Mouse (Mus musculus): ENCODE data around the gene Cntfr. TPM values are rescaled to one million over a fixed set of nuclear protein-coding genes. Genes with fewer than 3 reads are reported as not detected.
A peak's percentile ranks its signal among the peaks of the same experiment; 100 is the strongest.

Cntfr gene
- total and polyA plus RNA-seq, 3 experiments, result 0.33 to 1.7 TPM; not detected in 1

GRCm38 (mm10) chr4:41666646-41667045, 30.2 kb downstream of the Cntfr start:
- no peak for TF ChIP-seq POLR2AphosphoS5 (IDR thresholded peaks at IDR 0.05; ENCODE audit: insufficient replicate concordance, low read depth, low read length)
- no peak for TF ChIP-seq TAL1 (conservative IDR thresholded peaks at IDR 0.05; ENCODE audit: low read depth, low read length)
- no peak for TF ChIP-seq CTCF (IDR thresholded peaks at IDR 0.05; ENCODE audit: low read depth, low read length)
- no peak for TF ChIP-seq GATA2 (IDR thresholded peaks at IDR 0.05; ENCODE audit: borderline replicate concordance, low read depth, low read length)
- no peak for TF ChIP-seq GATA1 (IDR thresholded peaks at IDR 0.05; ENCODE audit: borderline replicate concordance, low read length)
- Histone ChIP-seq H3K4me1 (ENCODE audit: insufficient read depth, low read depth, low read length) (no peaks in the 10 kb centered on the region), H3K4me3 (ENCODE audit: low read depth, low read length) (no peak overlapping the region), H3K27me3 (ENCODE audit: insufficient read depth, low read length) (peaks cover 27% of the 10 kb centered on the region), H3K9me3 (replicated peaks) (no peaks in the 10 kb centered on the region), H3K36me3 (replicated peaks) (no peaks in the 10 kb centered on the region)
- DNase-seq (ENCODE audit: low spot score) (no peak), ATAC-seq (ENCODE audit: extremely low read depth, insufficient number of reproducible peaks, low FRiP score, poor library complexity, severe bottlenecking) (no peak)

- ATAC-seq (ENCODE audit: extremely low read depth, insufficient number of reproducible peaks, low FRiP score, poor library complexity, severe bottlenecking) (no peak), DNase-seq (ENCODE audit: low spot score) (no peak)
- TF ChIP-seq POLR2AphosphoS5 (IDR thresholded peaks at IDR 0.05; ENCODE audit: insufficient replicate concordance, low read depth, low read length) (no peak), GATA2 (IDR thresholded peaks at IDR 0.05; ENCODE audit: borderline replicate concordance, low read depth, low read length) (no peak), TAL1 (conservative IDR thresholded peaks at IDR 0.05; ENCODE audit: low read depth, low read length) (no peak), CTCF (IDR thresholded peaks at IDR 0.05; ENCODE audit: low read depth, low read length) (no peak), GATA1 (IDR thresholded peaks at IDR 0.05; ENCODE audit: borderline replicate concordance, low read length) (no peak)
- no peaks in the 10 kb centered on the region for H3K36me3 ChIP-seq (replicated peaks)
- H3K4me3 ChIP-seq (ENCODE audit: low read depth, low read length), result no peak overlapping the region
- no peaks in the 10 kb centered on the region for H3K4me1 ChIP-seq (ENCODE audit: insufficient read depth, low read depth, low read length)
- H3K9me3 ChIP-seq (replicated peaks), result no peaks in the 10 kb centered on the region
- peaks cover 26% of the 10 kb centered on the region for H3K27me3 ChIP-seq (ENCODE audit: insufficient read depth, low read length)
These were observed 31.7 kb downstream of the Cntfr start for GRCm38 (mm10) chr4:41665009-41665675.

- no peak for ATAC-seq (ENCODE audit: extremely low read depth, insufficient number of reproducible peaks, low FRiP score, poor library complexity, severe bottlenecking)
- Histone ChIP-seq H3K4me3 (ENCODE audit: low read depth, low read length) (no peak overlapping the region), H3K4me1 (ENCODE audit: insufficient read depth, low read depth, low read length) (no peaks in the 10 kb centered on the region), H3K27me3 (ENCODE audit: insufficient read depth, low read length) (peaks cover 26% of the 10 kb centered on the region), H3K9me3 (replicated peaks) (no peaks in the 10 kb centered on the region), H3K36me3 (replicated peaks) (no peaks in the 10 kb centered on the region)
- TF ChIP-seq GATA1 (IDR thresholded peaks at IDR 0.05; ENCODE audit: borderline replicate concordance, low read length) (no peak), CTCF (IDR thresholded peaks at IDR 0.05; ENCODE audit: low read depth, low read length) (0 out of 2 replicates have a peak, but pooled peaks have one; percentile 8)
- DNase-seq (ENCODE audit: low spot score), result no peak
These were observed 32.4 kb downstream of the Cntfr start for GRCm38 (mm10) chr4:41664533-41664932.

- TF ChIP-seq GATA2 (IDR thresholded peaks at IDR 0.05; ENCODE audit: borderline replicate concordance, low read depth, low read length), result no peak
- TF ChIP-seq CTCF (IDR thresholded peaks at IDR 0.05; ENCODE audit: low read depth, low read length), result no peak
- TF ChIP-seq POLR2AphosphoS5 (IDR thresholded peaks at IDR 0.05; ENCODE audit: insufficient replicate concordance, low read depth, low read length), result no peak
- TF ChIP-seq TAL1 (conservative IDR thresholded peaks at IDR 0.05; ENCODE audit: low read depth, low read length), result no peak
- TF ChIP-seq GATA1 (IDR thresholded peaks at IDR 0.05; ENCODE audit: borderline replicate concordance, low read length), result no peak
- Histone ChIP-seq H3K4me1 (ENCODE audit: insufficient read depth, low read depth, low read length) (peaks cover 2% of the 10 kb centered on the region; the same call in 1 of the 2 replicates), H3K27me3 (ENCODE audit: insufficient read depth, low read length) (peaks cover 26% of the 10 kb centered on the region), H3K9me3 (replicated peaks) (no peaks in the 10 kb centered on the region), H3K36me3 (replicated peaks) (no peaks in the 10 kb centered on the region), H3K4me3 (ENCODE audit: low read depth, low read length) (no peak overlapping the region)
- DNase-seq (ENCODE audit: low spot score), result no peak
- no peak for ATAC-seq (ENCODE audit: extremely low read depth, insufficient number of reproducible peaks, low FRiP score, poor library complexity, severe bottlenecking)
These were observed 33.3 kb downstream of the Cntfr start for GRCm38 (mm10) chr4:41663614-41664013.

- ATAC-seq (ENCODE audit: extremely low read depth, insufficient number of reproducible peaks, low FRiP score, poor library complexity, severe bottlenecking) (no peak), DNase-seq (ENCODE audit: low spot score) (no peak)
- TF ChIP-seq TAL1 (conservative IDR thresholded peaks at IDR 0.05; ENCODE audit: low read depth, low read length) (no peak), POLR2AphosphoS5 (IDR thresholded peaks at IDR 0.05; ENCODE audit: insufficient replicate concordance, low read depth, low read length) (no peak), CTCF (IDR thresholded peaks at IDR 0.05; ENCODE audit: low read depth, low read length) (no peak), GATA2 (IDR thresholded peaks at IDR 0.05; ENCODE audit: borderline replicate concordance, low read depth, low read length) (no peak), GATA1 (IDR thresholded peaks at IDR 0.05; ENCODE audit: borderline replicate concordance, low read length) (no peak)
- Histone ChIP-seq H3K4me3 (ENCODE audit: low read depth, low read length) (no peak overlapping the region), H3K27me3 (ENCODE audit: insufficient read depth, low read length) (peaks cover 32% of the 10 kb centered on the region), H3K9me3 (replicated peaks) (no peaks in the 10 kb centered on the region), H3K36me3 (replicated peaks) (no peaks in the 10 kb centered on the region), H3K4me1 (ENCODE audit: insufficient read depth, low read depth, low read length) (peaks cover 7% of the 10 kb centered on the region; the same call in 1 of the 2 replicates)
These were observed 34.2 kb downstream of the Cntfr start for GRCm38 (mm10) chr4:41662723-41663122.

DNA sequence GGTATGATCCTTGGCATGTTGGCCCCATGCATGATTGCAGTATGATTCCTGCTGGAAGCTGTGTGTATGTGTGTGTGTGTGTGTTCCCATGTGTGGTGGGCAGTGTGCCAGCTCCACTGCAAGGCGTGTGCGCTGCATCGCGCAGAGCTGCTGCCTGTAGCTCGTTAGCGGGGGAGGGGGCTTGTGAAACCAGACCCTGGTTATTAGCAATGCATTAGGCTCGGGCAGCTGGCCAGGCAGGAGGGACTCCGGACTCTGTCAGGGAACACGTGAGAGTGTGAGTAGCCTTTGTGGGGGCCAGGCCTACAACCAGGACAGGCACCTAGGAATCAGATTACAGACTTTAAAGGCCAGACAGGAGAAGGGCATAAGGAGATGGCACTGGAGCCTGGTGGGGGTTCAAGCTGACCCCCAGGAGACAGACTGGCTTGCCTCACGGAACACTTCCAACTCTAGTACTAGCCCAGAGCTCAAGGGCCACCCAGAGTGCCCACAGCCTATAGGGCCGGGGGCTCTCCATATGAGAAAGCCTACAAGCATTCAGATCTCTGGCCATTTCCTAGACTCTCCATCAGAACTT, 35.9 kb downstream of the Cntfr start:
- peaks cover 38% of the 10 kb centered on the region for H3K27me3 ChIP-seq (ENCODE audit: insufficient read depth, low read length)
- no peak for TF ChIP-seq TAL1 (conservative IDR thresholded peaks at IDR 0.05; ENCODE audit: low read depth, low read length)
- no peak for TF ChIP-seq GATA2 (IDR thresholded peaks at IDR 0.05; ENCODE audit: borderline replicate concordance, low read depth, low read length)
- no peak for TF ChIP-seq CTCF (IDR thresholded peaks at IDR 0.05; ENCODE audit: low read depth, low read length)
- no peak for TF ChIP-seq GATA1 (IDR thresholded peaks at IDR 0.05; ENCODE audit: borderline replicate concordance, low read length)
- no peak for TF ChIP-seq POLR2AphosphoS5 (IDR thresholded peaks at IDR 0.05; ENCODE audit: insufficient replicate concordance, low read depth, low read length)
- DNase-seq (ENCODE audit: low spot score) (no peak), ATAC-seq (ENCODE audit: extremely low read depth, insufficient number of reproducible peaks, low FRiP score, poor library complexity, severe bottlenecking) (no peak)
- no peaks in the 10 kb centered on the region for H3K36me3 ChIP-seq (replicated peaks)
- no peak overlapping the region for H3K4me3 ChIP-seq (ENCODE audit: low read depth, low read length)
- H3K4me1 ChIP-seq (ENCODE audit: insufficient read depth, low read depth, low read length), result peaks cover 7% of the 10 kb centered on the region; the same call in 1 of the 2 replicates
- no peaks in the 10 kb centered on the region for H3K9me3 ChIP-seq (replicated peaks)
